Mouse (Mus musculus): Measurements from ENCODE around the gene Slc19a1.

Gene Slc19a1

GRCm38 (mm10) chr10:77031768-77032375, at the start of gene Slc19a1:
Slc19a1 (plus strand) TSS chr10:77032241.
- no peak for DNase-seq

GRCm38 (mm10) chr10:76988586-76988985, 43.5 kb upstream of the Slc19a1 start:
- DNase-seq = no peak

GRCm38 (mm10) chr10:76992456-76992855, 39.6 kb upstream of the Slc19a1 start:
- DNase-seq = no peak

GRCm38 (mm10) chr10:76997759-76998513, 34.1 kb upstream of the Slc19a1 start:
- DNase-seq = no peak

GRCm38 (mm10) chr10:77004936-77005335, 27.1 kb upstream of the Slc19a1 start:
- no peak for DNase-seq

GRCm38 (mm10) chr10:77007433-77008108, 24.5 kb upstream of the Slc19a1 start:
- no peak for DNase-seq

GRCm38 (mm10) chr10:77008109-77008561, 23.9 kb upstream of the Slc19a1 start:
- peak; percentile 28 for DNase-seq

GRCm38 (mm10) chr10:77008698-77009097, 23.3 kb upstream of the Slc19a1 start:
- DNase-seq = no peak

GRCm38 (mm10) chr10:77011681-77012080, 20.4 kb upstream of the Slc19a1 start:
- DNase-seq = no peak

- no peak for DNase-seq
These were observed 16.0 kb upstream of the Slc19a1 start for GRCm38 (mm10) chr10:77016080-77016479.

GRCm38 (mm10) chr10:77016499-77016898, 15.5 kb upstream of the Slc19a1 start:
- no peak for DNase-seq

GRCm38 (mm10) chr10:77017061-77017460, 15.0 kb upstream of the Slc19a1 start:
- no peak for DNase-seq

GRCm38 (mm10) chr10:77017662-77018061, 14.4 kb upstream of the Slc19a1 start:
- DNase-seq = no peak

- peak; percentile 71 for DNase-seq
These were observed 10.5 kb upstream of the Slc19a1 start for GRCm38 (mm10) chr10:77021399-77022052.

- DNase-seq = no peak
These were observed 9.5 kb upstream of the Slc19a1 start for GRCm38 (mm10) chr10:77022301-77023130.

GRCm38 (mm10) chr10:77024231-77024630, 7.8 kb upstream of the Slc19a1 start:
- DNase-seq = no peak

GRCm38 (mm10) chr10:77026944-77027343, 5.1 kb upstream of the Slc19a1 start:
- DNase-seq = no peak

- no peak for DNase-seq
These were observed 3.2 kb upstream of the Slc19a1 start for GRCm38 (mm10) chr10:77028782-77029296.

GRCm38 (mm10) chr10:77029761-77030160, 2.3 kb upstream of the Slc19a1 start:
- no peak for DNase-seq

GRCm38 (mm10) chr10:77030666-77031065, 1.4 kb upstream of the Slc19a1 start:
- no peak for DNase-seq

GRCm38 (mm10) chr10:77032591-77033322, 716 bp downstream of the Slc19a1 start:
- DNase-seq = peak; percentile 96

Measured in right cerebral cortex, adult 18-20 months (tissue).